ENCODE assay signal across 29 mouse cellular contexts in genomic region chr6:4694672-4695231, GRCm38 (mm10). TPM values are rescaled to one million over a fixed set of nuclear protein-coding genes. Genes with fewer than 3 reads are reported as not detected.
DNase-seq lines count a peak whose midpoint lies in the region; ATAC-seq lines count a peak whose summit lies in the region.
"Had no signal": no experiment of that assay in that cellular context is flagged by ENCODE, and none has a peak within 500 bp of the region (broad histone marks: within the 10 kb centered on the region; RNA-seq: fewer than 3 reads in every experiment).

No protein-coding gene starts in this region.

- H3K9ac ChIP-seq in lung, embryonic 16.5 days (ENCODE audit: low read length): no peak overlapping the region
- H3K9ac ChIP-seq: embryonic facial prominence, embryonic 15.5 days; heart, embryonic 12.5 days; hindbrain, embryonic 13.5 days; limb, embryonic 12.5 days; liver, embryonic 15.5 days had no signal

- 40% methylated on average over 8 of the region's 8 CpGs for WGBS in lung, embryonic 16.5 days
- 70% methylated on average over 8 of the region's 8 CpGs for WGBS in limb, embryonic 10.5 days

- peaks cover 4% of the 10 kb centered on the region; the same call in 1 of the 2 replicates for H3K36me3 ChIP-seq in lung, embryonic 16.5 days (ENCODE audit: control insufficient read depth, insufficient read depth, low read length)
- H3K36me3 ChIP-seq in limb, embryonic 10.5 days: peaks cover 12% of the 10 kb centered on the region
- H3K36me3 ChIP-seq: embryonic facial prominence, embryonic 15.5 days; liver, embryonic 15.5 days had no signal

- no peaks in the 10 kb centered on the region for H3K27me3 ChIP-seq in lung, embryonic 16.5 days (ENCODE audit: control insufficient read depth, insufficient read depth, low read depth, low read length)
- no peaks in the 10 kb centered on the region for H3K27me3 ChIP-seq in limb, embryonic 10.5 days (ENCODE audit: low read depth, poor library complexity, severe bottlenecking)
- H3K27me3 ChIP-seq: CH12.LX; embryonic facial prominence, embryonic 15.5 days; heart, embryonic 12.5 days; hindbrain, embryonic 13.5 days; limb, embryonic 12.5 days; liver, embryonic 15.5 days; Patski had no signal

- 0 out of 2 replicates have a peak overlapping the region, but pooled peaks have one; percentile 17 for H3K4me2 ChIP-seq in lung, embryonic 16.5 days (ENCODE audit: low read depth, low read length)
- H3K4me2 ChIP-seq: embryonic facial prominence, embryonic 15.5 days; heart, embryonic 12.5 days; hindbrain, embryonic 13.5 days; limb, embryonic 12.5 days; liver, embryonic 15.5 days had no signal

- no peak for DNase-seq in lung, postnatal 10 days
- peak; percentile 60 for DNase-seq in 3T3-L1 (ENCODE audit: low read depth, low spot score)
- peak; percentile 36 for DNase-seq in NIH3T3 (ENCODE audit: low read depth)
- no peak for DNase-seq in limb, embryonic 10.5 days (ENCODE audit: low spot score)
- DNase-seq in frontal cortex, postnatal 36 days (ENCODE audit: low spot score in 2 of 2): no peak
- no peak for DNase-seq in kidney, adult 9 months
- DNase-seq: adrenal gland, postnatal 14 days; B cell, adult 2 months; cerebellum, adult 11 months; cerebellum, adult 9-10 months; cerebellum, postnatal 36 days; embryo, embryonic 11 days; gastrocnemius, postnatal 25 days; heart, adult 2 months; heart, postnatal 4 days; kidney, postnatal 14 days; layer of hippocampus, adult 9-11 months; thymus, postnatal 4 days had no signal

- H3K9me3 ChIP-seq in lung, embryonic 16.5 days (ENCODE audit: control insufficient read depth, low read length): no peaks in the 10 kb centered on the region
- H3K9me3 ChIP-seq in limb, embryonic 10.5 days (replicated peaks): no peaks in the 10 kb centered on the region
- H3K9me3 ChIP-seq: embryonic facial prominence, embryonic 15.5 days; heart, embryonic 12.5 days; hindbrain, embryonic 13.5 days; liver, embryonic 15.5 days; midbrain, embryonic 10.5 days had no signal

- H3K27ac ChIP-seq in lung, embryonic 16.5 days (ENCODE audit: low read length): no peak overlapping the region
- H3K27ac ChIP-seq in limb, embryonic 10.5 days: peak overlapping the region; percentile 53
- H3K27ac ChIP-seq: embryonic facial prominence, embryonic 15.5 days; heart, adult 2 months; hindbrain, embryonic 13.5 days; liver, embryonic 15.5 days; midbrain, embryonic 10.5 days had no signal

- H3K4me1 ChIP-seq in lung, embryonic 16.5 days (replicated peaks; ENCODE audit: control insufficient read depth, insufficient read depth, low read length): 0 out of 2 replicates have a peak, but pooled peaks cover 3% of the 10 kb centered on the region
- H3K4me1 ChIP-seq in limb, embryonic 10.5 days: peaks cover 23% of the 10 kb centered on the region
- H3K4me1 ChIP-seq: embryonic facial prominence, embryonic 15.5 days; heart, embryonic 12.5 days; hindbrain, embryonic 13.5 days; liver, embryonic 15.5 days had no signal

- no peak for ATAC-seq in lung, embryonic 16.5 days (ENCODE audit: low read depth)
- ATAC-seq: forebrain, embryonic 14.5 days; intestine, postnatal 0 days; Patski had no signal

- H3K4me3 ChIP-seq in lung, embryonic 16.5 days (ENCODE audit: low read length): no peak overlapping the region
- H3K4me3 ChIP-seq in limb, embryonic 10.5 days: no peak overlapping the region
- H3K4me3 ChIP-seq: embryonic facial prominence, embryonic 15.5 days; heart, adult 2 months; heart, embryonic 12.5 days; hindbrain, embryonic 13.5 days; limb, embryonic 12.5 days; liver, embryonic 15.5 days; midbrain, embryonic 10.5 days had no signal

RNA-seq across cellular contexts. Expression of gene Sgce, which starts 52.3 kb away (rescaled TPM):
- 75.6 and 78.0 TPM in 2 replicates for polyA plus RNA-seq in lung, embryonic 16.5 days (2015; fragmentation: Nextera tagmentation; extraction: Ambion mirVana)
- polyA plus RNA-seq in limb, embryonic 10.5 days (2016; fragmentation: Nextera tagmentation; extraction: Ambion mirVana): 38.5 and 52.3 TPM in 2 replicates

RNA-seq across cellular contexts. Expression of gene Peg10, which starts 52.4 kb away (rescaled TPM):
- polyA plus RNA-seq in lung, embryonic 16.5 days (2015; fragmentation: Nextera tagmentation; extraction: Ambion mirVana): 1.6 and 1.9 TPM in 2 replicates
- polyA plus RNA-seq in limb, embryonic 10.5 days (2016; fragmentation: Nextera tagmentation; extraction: Ambion mirVana): 32.7 and 33.5 TPM in 2 replicates

Comparison
In these comparisons a context has a peak if more than half of its experiments do, and no peak if none do; other contexts are left out.
1. DNase-seq: peak in 3T3-L1 (single experiment) and NIH3T3 (single experiment); none in lung, postnatal 10 days (single experiment), limb, embryonic 10.5 days (single experiment), frontal cortex, postnatal 36 days (0 of 2) and kidney, adult 9 months (single experiment).
2. RNA of gene Peg10, which starts 52.4 kb away (polyA plus RNA-seq): 32.7 to 33.5 TPM in limb, embryonic 10.5 days; 1.6 to 1.9 TPM in lung, embryonic 16.5 days; every median in the first group is over 10 times any median in the second.